Mouse (Mus musculus) ES-Bruce4 (cell line): Measurements from ENCODE around the gene Atf2.

Experiments used
- CTCF ChIP-seq: IDR thresholded peaks from one replicate; pipeline ENCODE4 v1.8.1; 2011; ENCODE audit warnings: low read depth, low read length
- EP300 ChIP-seq: IDR thresholded peaks from 2 replicates; pipeline ENCODE4 v1.6.1; 2011; ENCODE audit warnings: low read depth, low read length; ENCODE audit not compliant: insufficient read depth
- POLR2A ChIP-seq: IDR thresholded peaks from one replicate; pipeline ENCODE4 v1.8.1; 2011; ENCODE audit warnings: low read length; ENCODE audit not compliant: insufficient read depth

GRCm38 (mm10) chr2:73791846-73792630 lies 100.4 kb downstream of the Atf2 start:
- TF ChIP-seq CTCF: peak; percentile 72
- TF ChIP-seq POLR2A: no peak
- peak; percentile 43; the same call in 1 of the 2 replicates for TF ChIP-seq EP300
